Mouse (Mus musculus) B cell, adult 2 months (primary cell): ENCODE results near the gene Gm9833.
"Not testable (repeated sequence)": the region's sequence is repeated elsewhere in the genome, so short reads cannot be mapped to it uniquely, and the experiment has no call there.

Source experiments
- DNase-seq, 2 experiments: peaks; one replicate each; pipeline ENCODE4 v3.0.0; 2022

Gm9833 gene

GRCm38 (mm10) chr3:10087994-10088393 lies at the start of gene Gm9833:
Gene Gm9833, plus strand, starts transcription at chr3:10088110.
- DNase-seq: not testable (repeated sequence)

- no peak for DNase-seq
Measured at GRCm38 (mm10) chr3:10070070-10070469, 17.8 kb upstream of the Gm9833 start.

DNA sequence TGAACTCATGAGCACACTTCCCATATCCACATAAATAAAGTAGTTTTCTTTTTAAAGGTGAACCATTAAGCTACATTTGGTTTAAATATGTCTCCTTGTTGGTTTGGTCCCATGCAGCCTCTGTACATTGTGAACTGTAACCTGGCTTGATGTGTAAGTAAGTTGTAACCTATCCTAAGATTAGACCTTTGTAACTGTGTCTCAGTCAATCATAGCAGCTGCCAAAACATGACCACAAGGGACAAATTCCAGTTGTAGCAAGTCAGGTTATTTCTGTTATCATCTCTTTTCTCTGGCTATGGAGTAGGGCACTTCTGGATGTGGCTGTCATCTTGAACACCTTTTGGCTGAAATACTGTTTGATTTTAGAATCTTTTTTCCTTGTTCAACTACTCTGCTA lies 12.1 kb upstream of the Gm9833 start:
- no peak for DNase-seq

- DNase-seq: peak; percentile 17 to 25
Measured at GRCm38 (mm10) chr3:10077096-10077841, 10.6 kb upstream of the Gm9833 start.

- DNase-seq: no peak
Measured at GRCm38 (mm10) chr3:10078113-10078512, 9.8 kb upstream of the Gm9833 start.

- DNase-seq: no peak
Measured at GRCm38 (mm10) chr3:10081336-10081735, 6.6 kb upstream of the Gm9833 start.

GRCm38 (mm10) chr3:10081911-10082541 lies 5.9 kb upstream of the Gm9833 start:
- DNase-seq: no peak

- no peak for DNase-seq
Measured at GRCm38 (mm10) chr3:10082545-10083062, 5.3 kb upstream of the Gm9833 start.

GRCm38 (mm10) chr3:10084102-10084501 lies 3.8 kb upstream of the Gm9833 start:
- DNase-seq: no peak

- no peak for DNase-seq
Measured at GRCm38 (mm10) chr3:10085396-10086119, 2.4 kb upstream of the Gm9833 start.

DNA sequence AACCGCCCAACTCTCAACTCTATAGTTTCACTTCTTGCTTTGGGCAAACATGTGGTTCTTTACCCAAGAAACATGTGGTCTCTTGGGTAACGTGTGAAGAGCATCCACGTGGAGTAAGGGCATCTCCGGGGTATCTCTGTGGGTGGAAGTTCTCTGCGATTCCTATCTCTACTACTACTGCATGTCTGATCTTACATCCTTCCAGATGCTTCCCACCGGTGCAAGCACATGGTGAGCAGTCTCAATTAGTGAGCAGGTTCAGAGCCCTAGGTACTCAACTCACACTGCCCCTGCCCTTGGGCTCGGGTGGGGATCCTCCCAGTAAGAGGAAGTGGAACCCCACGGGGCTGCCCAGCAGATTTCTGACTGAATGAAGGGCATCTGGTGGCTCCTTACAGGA lies 399 bp upstream of the Gm9833 start:
- peak; percentile 57 to 59 for DNase-seq

DNA sequence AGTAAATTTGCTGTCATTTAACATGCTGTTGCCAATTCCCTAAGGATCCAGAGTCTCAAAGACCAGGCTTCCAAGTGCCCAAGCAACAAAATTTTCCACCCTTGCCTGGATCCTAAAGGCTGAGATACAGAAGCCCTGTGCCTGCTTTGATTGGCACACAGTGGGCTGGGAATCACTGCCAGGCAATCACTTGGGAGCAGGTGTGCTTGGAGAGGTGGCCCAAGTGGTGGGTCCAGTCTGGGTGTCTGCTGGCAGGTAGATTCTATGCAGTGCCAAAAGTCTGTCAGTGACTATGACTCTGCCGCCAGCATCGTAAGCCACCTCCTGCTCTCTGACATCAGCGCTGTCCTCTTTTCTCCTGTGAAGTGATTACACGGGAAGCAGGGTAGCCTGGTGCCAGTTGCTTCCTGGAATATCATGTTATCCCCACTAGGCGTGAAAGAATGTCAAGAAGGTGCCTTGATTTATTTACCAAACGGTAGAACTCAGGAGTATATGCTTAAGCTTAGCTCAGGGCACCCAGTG lies 3.8 kb downstream of the Gm9833 start:
- DNase-seq: no peak

GRCm38 (mm10) chr3:10092499-10092898 lies 4.6 kb downstream of the Gm9833 start:
- DNase-seq: no peak

DNA sequence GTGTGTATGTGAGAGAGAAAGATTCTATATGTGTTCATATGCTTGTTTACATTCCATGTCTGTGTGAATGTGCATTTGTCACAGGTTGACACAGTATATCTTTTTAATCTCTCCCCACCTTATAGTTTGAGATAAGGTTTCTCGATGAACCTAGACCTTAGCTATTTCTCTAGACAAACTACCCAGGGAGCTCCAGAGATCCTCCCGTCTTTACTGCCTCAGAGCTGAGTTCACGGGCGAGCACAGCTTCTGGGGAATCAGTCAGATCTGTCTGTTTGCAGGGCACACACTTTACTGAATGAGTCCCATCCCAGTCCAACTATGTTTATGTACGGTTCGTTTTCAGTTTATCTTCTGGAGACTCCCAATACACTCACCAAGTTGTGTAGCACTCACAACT lies 5.0 kb downstream of the Gm9833 start:
- DNase-seq: no peak

DNA sequence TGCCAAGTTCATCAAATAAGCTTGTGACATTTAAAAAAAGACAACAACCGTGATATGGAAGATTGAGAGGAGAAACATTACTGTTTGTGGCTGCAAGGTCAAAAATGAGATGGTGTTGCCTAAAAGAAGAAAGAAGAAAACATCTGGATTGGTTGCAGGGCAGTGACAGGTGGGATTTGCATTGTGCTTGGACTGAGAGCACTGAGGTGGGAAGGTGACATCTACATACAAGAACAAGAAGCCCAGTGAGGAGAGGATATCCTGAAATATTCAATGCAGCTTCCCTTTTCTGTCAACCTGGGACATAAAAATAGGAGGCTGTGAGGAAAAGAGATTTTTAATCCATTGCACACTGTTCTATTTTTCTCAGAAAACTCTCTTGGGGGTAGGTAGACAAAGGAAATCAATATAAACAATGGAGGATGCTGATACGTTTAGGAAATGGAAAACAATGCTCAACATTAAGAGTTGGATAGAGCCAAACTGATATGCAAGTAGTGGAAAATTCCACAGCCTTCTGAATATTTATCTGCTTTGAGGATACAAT lies 7.2 kb downstream of the Gm9833 start:
- no peak for DNase-seq

- no peak for DNase-seq
Measured at GRCm38 (mm10) chr3:10099756-10100155, 11.8 kb downstream of the Gm9833 start.

- no peak for DNase-seq
Measured at GRCm38 (mm10) chr3:10111570-10111969, 23.7 kb downstream of the Gm9833 start.

DNA sequence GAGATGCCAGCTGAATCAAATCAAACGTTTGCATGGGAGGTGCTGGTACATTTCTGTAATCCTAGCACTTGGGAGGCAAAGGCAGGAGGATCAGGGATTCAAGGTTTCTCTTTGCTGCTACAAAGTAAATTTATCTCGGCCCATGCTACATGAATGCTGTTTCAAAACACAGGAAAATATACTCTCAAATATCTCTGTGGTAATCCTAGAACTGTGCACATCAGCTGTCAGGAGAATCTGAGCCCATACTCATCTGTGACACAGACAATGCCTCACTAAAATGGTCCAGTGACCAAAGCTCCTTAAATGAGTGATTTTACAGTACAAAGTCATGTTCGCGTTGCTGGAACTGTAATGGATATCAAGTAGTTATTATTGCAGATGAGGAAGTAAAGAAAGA lies 24.3 kb downstream of the Gm9833 start:
- DNase-seq: no peak

- DNase-seq: no peak
Measured at GRCm38 (mm10) chr3:10112660-10113059, 24.8 kb downstream of the Gm9833 start.

GRCm38 (mm10) chr3:10116531-10116930 lies 28.6 kb downstream of the Gm9833 start:
- no peak for DNase-seq

- DNase-seq: no peak
Measured at GRCm38 (mm10) chr3:10121232-10121631, 33.3 kb downstream of the Gm9833 start.

DNA sequence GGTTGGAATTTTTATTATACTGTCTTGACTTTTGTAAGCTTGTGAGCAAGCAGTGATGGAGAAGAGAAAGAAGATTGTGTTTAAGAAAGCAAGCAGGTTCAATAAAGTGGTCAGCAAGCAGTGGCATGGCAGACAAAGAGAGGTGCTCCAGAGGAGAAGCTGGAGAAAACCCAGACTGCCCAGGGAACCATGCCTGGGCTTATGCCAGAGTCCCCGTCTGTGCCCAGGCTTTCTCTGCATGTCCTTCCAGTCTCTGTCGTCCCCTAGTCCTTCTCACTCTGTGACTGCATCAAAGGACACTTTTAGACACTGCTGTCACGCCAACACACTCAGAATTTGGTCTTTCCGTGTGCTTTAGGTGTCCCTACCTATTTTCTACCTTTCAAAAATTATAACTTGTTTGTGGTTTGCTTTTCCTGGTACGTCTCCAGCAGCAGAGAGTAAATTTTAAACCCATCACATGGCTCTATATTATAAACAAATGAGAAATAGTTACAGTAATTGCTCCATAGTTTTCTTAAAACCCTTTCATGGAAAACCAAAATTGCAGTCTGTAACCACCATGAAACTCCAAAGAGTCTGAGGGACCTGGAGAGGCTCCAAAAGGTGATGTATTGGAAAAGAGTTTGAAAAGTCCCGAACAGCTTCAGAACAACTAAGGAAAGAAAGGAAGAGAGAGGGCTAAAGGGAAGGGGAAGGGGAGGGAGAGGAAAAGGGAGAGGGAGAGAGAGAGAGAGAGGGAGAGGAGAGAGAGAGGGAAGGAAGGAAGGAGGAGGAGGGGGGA lies 34.2 kb downstream of the Gm9833 start:
- no peak for DNase-seq
